In the genomic region with DNA sequence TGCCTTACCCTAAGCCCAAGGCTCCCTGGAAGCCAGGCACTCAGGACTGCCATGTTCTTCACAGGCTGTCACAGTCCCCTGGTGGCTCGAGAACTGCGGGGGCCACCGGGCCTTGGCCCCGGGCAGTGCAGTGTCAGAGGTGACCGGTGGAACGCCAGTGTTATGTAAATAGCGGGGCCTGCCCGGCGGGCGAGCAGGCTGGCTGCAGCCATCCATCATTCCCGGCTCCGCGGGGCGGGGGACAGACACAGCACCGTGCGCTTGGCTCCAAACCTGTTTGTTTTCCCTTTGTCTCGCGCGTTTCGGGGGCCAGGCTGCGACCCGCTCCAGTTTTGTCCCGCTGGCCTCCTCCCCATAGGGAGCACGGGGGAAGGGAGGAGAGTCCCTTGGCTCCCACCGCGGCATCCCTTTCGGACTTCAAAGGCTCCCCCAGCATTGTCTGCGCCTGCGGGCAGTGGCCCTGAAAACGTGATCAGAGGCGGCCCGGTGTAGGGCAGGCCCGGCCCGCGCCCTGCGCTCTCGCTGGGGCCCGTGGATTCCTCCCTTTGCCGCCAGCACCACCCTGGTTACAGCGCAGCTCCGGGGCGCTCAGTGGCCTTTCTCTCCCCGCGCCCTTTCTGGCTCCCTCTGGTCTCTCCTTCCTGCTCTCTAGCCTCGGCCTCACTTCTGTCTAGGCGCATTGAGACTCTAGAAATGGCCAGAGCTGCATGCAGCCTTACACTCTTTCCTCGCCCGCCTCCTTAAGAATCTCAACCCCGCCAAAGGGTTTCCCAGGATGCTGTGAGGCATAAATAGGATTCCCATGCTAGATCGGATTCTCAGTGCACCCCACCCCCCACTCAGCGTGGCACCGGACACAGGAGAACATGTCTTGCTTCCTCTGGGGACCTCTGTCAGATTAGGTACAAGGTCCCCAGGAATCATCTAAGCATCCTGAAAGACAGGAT, we compare ENCODE assay signal across 8 mouse cellular contexts.
DNase-seq lines count a peak whose midpoint lies in the region; ATAC-seq and TF ChIP-seq lines count a peak whose summit lies in the region.

No protein-coding gene starts in this region.

- H3K9ac ChIP-seq in forebrain, postnatal 0 days = peak overlapping the region; percentile 39
- H3K9ac ChIP-seq in limb, embryonic 11.5 days (ENCODE audit: low read length) = peak overlapping the region; percentile 70
- peak overlapping the region; percentile 51 for H3K9ac ChIP-seq in neural tube, embryonic 12.5 days

- peaks cover 42% of the 10 kb centered on the region for H3K4me1 ChIP-seq in E14TG2a.4 (replicated peaks; ENCODE audit: low read depth, low read length)
- H3K4me1 ChIP-seq in forebrain, postnatal 0 days (ENCODE audit: insufficient read depth) = peaks cover 3% of the 10 kb centered on the region; the same call in 1 of the 2 replicates
- peaks cover 12% of the 10 kb centered on the region for H3K4me1 ChIP-seq in limb, embryonic 11.5 days (ENCODE audit: control insufficient read depth, insufficient read depth, low read length)
- H3K4me1 ChIP-seq in neural tube, embryonic 12.5 days = peaks cover 60% of the 10 kb centered on the region

- peaks cover 35% of the 10 kb centered on the region for H3K27me3 ChIP-seq in E14TG2a.4 (ENCODE audit: insufficient read depth, low read length)
- peaks cover 27% of the 10 kb centered on the region for H3K27me3 ChIP-seq in forebrain, postnatal 0 days (ENCODE audit: insufficient read depth, low read length)
- peaks cover 8% of the 10 kb centered on the region; the same call in 1 of the 2 replicates for H3K27me3 ChIP-seq in limb, embryonic 11.5 days (ENCODE audit: control insufficient read depth, insufficient read depth, low read length)
- peaks cover 86% of the 10 kb centered on the region for H3K27me3 ChIP-seq in neural tube, embryonic 12.5 days (replicated peaks)

- H3K4me3 ChIP-seq in E14TG2a.4 (replicated peaks; ENCODE audit: low read length) = peak overlapping the region; percentile 77
- H3K4me3 ChIP-seq in forebrain, postnatal 0 days (ENCODE audit: low read depth, low read length) = peak overlapping the region; percentile 27
- H3K4me3 ChIP-seq in limb, embryonic 11.5 days (ENCODE audit: low read depth, low read length) = peak overlapping the region; percentile 30
- H3K4me3 ChIP-seq in neural tube, embryonic 12.5 days = peak overlapping the region; percentile 22

- peak; percentile 75 for ATAC-seq in forebrain, postnatal 0 days
- ATAC-seq in limb, embryonic 11.5 days (ENCODE audit: insufficient number of reproducible peaks, low FRiP score, low TSS enrichment, low read depth) = peak; percentile 52; the same call in 1 of the 2 replicates
- peak; percentile 62 for ATAC-seq in neural tube, embryonic 12.5 days (ENCODE audit: low FRiP score, low read depth)
- ATAC-seq in inflammation-experienced regulatory T-cells, adult 6 months = no peak

- no peaks in the 10 kb centered on the region for H3K9me3 ChIP-seq in E14TG2a.4 (ENCODE audit: low read length)
- H3K9me3 ChIP-seq in forebrain, postnatal 0 days (ENCODE audit: low read length) = no peaks in the 10 kb centered on the region
- no peaks in the 10 kb centered on the region for H3K9me3 ChIP-seq in limb, embryonic 11.5 days (ENCODE audit: control insufficient read depth, low read length)
- no peaks in the 10 kb centered on the region for H3K9me3 ChIP-seq in neural tube, embryonic 12.5 days

- no peaks in the 10 kb centered on the region for H3K36me3 ChIP-seq in E14TG2a.4 (ENCODE audit: insufficient read depth, low read length)
- no peaks in the 10 kb centered on the region for H3K36me3 ChIP-seq in forebrain, postnatal 0 days (ENCODE audit: insufficient read depth)
- no peaks in the 10 kb centered on the region for H3K36me3 ChIP-seq in limb, embryonic 11.5 days (ENCODE audit: control insufficient read depth, insufficient read depth, low read length)
- H3K36me3 ChIP-seq in neural tube, embryonic 12.5 days = no peaks in the 10 kb centered on the region

- peak overlapping the region; percentile 55 for H3K4me2 ChIP-seq in forebrain, postnatal 0 days (ENCODE audit: low read depth)
- peak overlapping the region; percentile 65 for H3K4me2 ChIP-seq in limb, embryonic 11.5 days (ENCODE audit: low read depth, severe bottlenecking)
- H3K4me2 ChIP-seq in neural tube, embryonic 12.5 days (replicated peaks) = peak overlapping the region; percentile 64

- WGBS in forebrain, postnatal 0 days = 10% methylated on average over 52 of the region's 52 CpGs
- 5% methylated on average over 52 of the region's 52 CpGs for WGBS in limb, embryonic 11.5 days
- WGBS in neural tube, embryonic 12.5 days = 2% methylated on average over 52 of the region's 52 CpGs

- DNase-seq in Muller cell, postnatal 12 days (ENCODE audit: inconsistent ontology term) = peak; percentile 56
- DNase-seq in forebrain, postnatal 0 days = no peak
- DNase-seq in limb, embryonic 11.5 days (ENCODE audit: low spot score) = peak; percentile 78
- no peak for DNase-seq in spleen, adult 18-20 months
- no peak for DNase-seq in frontal cortex, postnatal 10 days (ENCODE audit: low spot score in 2 of 2)

- no peak for TF ChIP-seq CTCF in E14TG2a.4 (conservative IDR thresholded peaks at IDR 0.05; ENCODE audit: low read length)
- no peak for TF ChIP-seq CTCF in forebrain, postnatal 0 days (IDR thresholded peaks at IDR 0.05; ENCODE audit: low read depth)

- no peak overlapping the region for H3K27ac ChIP-seq in forebrain, postnatal 0 days (ENCODE audit: low read depth, low read length)
- no peak overlapping the region for H3K27ac ChIP-seq in limb, embryonic 11.5 days (replicated peaks; ENCODE audit: low read depth, low read length)
- peak overlapping the region; percentile 42; the same call in 1 of the 2 replicates for H3K27ac ChIP-seq in neural tube, embryonic 12.5 days

Comparison
In these comparisons a context has a peak if more than half of its experiments do, and no peak if none do; other contexts are left out.
1. H3K4me3 ChIP-seq: peak in every context shown above with its lines; median percentile 77 in E14TG2a.4; 30 in limb, embryonic 11.5 days; 27 in forebrain, postnatal 0 days; 22 in neural tube, embryonic 12.5 days.
2. DNase-seq: peak in Muller cell, postnatal 12 days (single experiment) and limb, embryonic 11.5 days (single experiment); none in forebrain, postnatal 0 days (single experiment), spleen, adult 18-20 months (0 of 2) and frontal cortex, postnatal 10 days (0 of 2).
3. Peak in every context shown above with its lines, with median percentiles within 50 percentile points of each other: H3K4me2 ChIP-seq and H3K9ac ChIP-seq.